In genomic region chr19:25123031-25123430, GRCm38 (mm10) we compare ENCODE assay signal across 12 mouse cellular contexts.
DNase-seq lines count a peak whose midpoint lies in the region; ATAC-seq and TF ChIP-seq lines count a peak whose summit lies in the region.
"Had no signal": no experiment of that assay in that cellular context is flagged by ENCODE, and none has a peak within 500 bp of the region (broad histone marks: within the 10 kb centered on the region; RNA-seq: fewer than 3 reads in every experiment).

No protein-coding gene starts in this region.

- no peaks in the 10 kb centered on the region for H3K36me3 ChIP-seq in embryonic facial prominence, embryonic 14.5 days (ENCODE audit: control insufficient read depth, insufficient read depth, low read length)
- H3K36me3 ChIP-seq in embryonic facial prominence, embryonic 10.5 days (replicated peaks) = no peaks in the 10 kb centered on the region
- no peaks in the 10 kb centered on the region for H3K36me3 ChIP-seq in midbrain, postnatal 0 days (ENCODE audit: insufficient read depth, low read length)
- H3K36me3 ChIP-seq in midbrain, embryonic 15.5 days (replicated peaks) = no peaks in the 10 kb centered on the region
- H3K36me3 ChIP-seq: forebrain, embryonic 10.5 days had no signal

- no peak for TF ChIP-seq CTCF in midbrain, postnatal 0 days (IDR thresholded peaks at IDR 0.05)

- WGBS in embryonic facial prominence, embryonic 14.5 days = 64% methylated on average over 13 of the region's 13 CpGs
- WGBS in embryonic facial prominence, embryonic 10.5 days = 82% methylated on average over 13 of the region's 13 CpGs
- WGBS in midbrain, postnatal 0 days = 72% methylated on average over 13 of the region's 13 CpGs
- 73% methylated on average over 13 of the region's 13 CpGs for WGBS in midbrain, embryonic 15.5 days

- no peak overlapping the region for H3K9ac ChIP-seq in embryonic facial prominence, embryonic 14.5 days (ENCODE audit: low read depth, low read length)
- H3K9ac ChIP-seq in midbrain, postnatal 0 days (replicated peaks; ENCODE audit: low read length, poor library complexity, severe bottlenecking) = no peak overlapping the region
- no peak overlapping the region for H3K9ac ChIP-seq in midbrain, embryonic 15.5 days

- no peaks in the 10 kb centered on the region for H3K9me3 ChIP-seq in embryonic facial prominence, embryonic 14.5 days (ENCODE audit: control insufficient read depth, low read length)
- no peaks in the 10 kb centered on the region for H3K9me3 ChIP-seq in embryonic facial prominence, embryonic 10.5 days
- H3K9me3 ChIP-seq in midbrain, postnatal 0 days (ENCODE audit: low read length) = no peaks in the 10 kb centered on the region
- H3K9me3 ChIP-seq in midbrain, embryonic 15.5 days = no peaks in the 10 kb centered on the region
- H3K9me3 ChIP-seq: forebrain, embryonic 10.5 days had no signal

- DNase-seq in embryonic facial prominence, embryonic 14.5 days (ENCODE audit: low spot score) = peak; percentile 9
- DNase-seq in embryonic facial prominence, embryonic 10.5 days (ENCODE audit: low spot score) = no peak
- DNase-seq in midbrain, postnatal 0 days (ENCODE audit: low spot score) = peak; percentile 24
- peak; percentile 26 to 33 for DNase-seq in layer of hippocampus, postnatal 14 days (ENCODE audit: low spot score in 2 of 2)
- peak; percentile 13 for DNase-seq in right cerebral cortex, postnatal 4 days
- DNase-seq in adrenal gland, adult 8-10 months = no peak
- DNase-seq: cerebellum, adult 18-20 months had no signal

- no peak overlapping the region for H3K4me3 ChIP-seq in embryonic facial prominence, embryonic 14.5 days (ENCODE audit: low read depth, low read length)
- no peak overlapping the region for H3K4me3 ChIP-seq in embryonic facial prominence, embryonic 10.5 days
- H3K4me3 ChIP-seq in midbrain, postnatal 0 days (ENCODE audit: low read depth, low read length) = no peak overlapping the region
- no peak overlapping the region for H3K4me3 ChIP-seq in midbrain, embryonic 15.5 days
- H3K4me3 ChIP-seq: forebrain, embryonic 10.5 days had no signal

- H3K4me2 ChIP-seq in embryonic facial prominence, embryonic 14.5 days (ENCODE audit: low read depth, low read length) = no peak overlapping the region
- H3K4me2 ChIP-seq in midbrain, postnatal 0 days (ENCODE audit: low read depth, low read length, poor library complexity, severe bottlenecking) = no peak overlapping the region
- H3K4me2 ChIP-seq in midbrain, embryonic 15.5 days = no peak overlapping the region

- ATAC-seq in embryonic facial prominence, embryonic 14.5 days (ENCODE audit: low read depth) = no peak
- ATAC-seq in midbrain, postnatal 0 days (ENCODE audit: low FRiP score) = no peak
- no peak for ATAC-seq in midbrain, embryonic 15.5 days (replicated peaks)
- no peak for ATAC-seq in monocyte, adult 5-6 weeks (replicated peaks; ENCODE audit: insufficient number of reproducible peaks, low FRiP score, low TSS enrichment, poor library complexity, severe bottlenecking)
- ATAC-seq: Patski had no signal

- H3K27ac ChIP-seq in embryonic facial prominence, embryonic 14.5 days (replicated peaks; ENCODE audit: low read depth, low read length) = no peak overlapping the region
- no peak overlapping the region for H3K27ac ChIP-seq in embryonic facial prominence, embryonic 10.5 days (replicated peaks)
- H3K27ac ChIP-seq in midbrain, postnatal 0 days (ENCODE audit: low read depth, low read length) = no peak overlapping the region
- H3K27ac ChIP-seq in midbrain, embryonic 15.5 days = no peak overlapping the region
- H3K27ac ChIP-seq: forebrain, embryonic 10.5 days; macrophage had no signal

- no peaks in the 10 kb centered on the region for H3K4me1 ChIP-seq in embryonic facial prominence, embryonic 14.5 days (ENCODE audit: control insufficient read depth, insufficient read depth, low read length)
- 0 out of 2 replicates have a peak, but pooled peaks cover 5% of the 10 kb centered on the region for H3K4me1 ChIP-seq in embryonic facial prominence, embryonic 10.5 days
- no peaks in the 10 kb centered on the region for H3K4me1 ChIP-seq in midbrain, postnatal 0 days (ENCODE audit: insufficient read depth, low read length)
- no peaks in the 10 kb centered on the region for H3K4me1 ChIP-seq in midbrain, embryonic 15.5 days
- H3K4me1 ChIP-seq: forebrain, embryonic 10.5 days had no signal

- no peaks in the 10 kb centered on the region for H3K27me3 ChIP-seq in embryonic facial prominence, embryonic 14.5 days (replicated peaks; ENCODE audit: control insufficient read depth, insufficient read depth, low read length)
- no peaks in the 10 kb centered on the region for H3K27me3 ChIP-seq in embryonic facial prominence, embryonic 10.5 days (replicated peaks; ENCODE audit: low read depth, poor library complexity, severe bottlenecking)
- no peaks in the 10 kb centered on the region for H3K27me3 ChIP-seq in midbrain, postnatal 0 days (ENCODE audit: insufficient read depth, low read length)
- H3K27me3 ChIP-seq in midbrain, embryonic 15.5 days (replicated peaks) = no peaks in the 10 kb centered on the region
- H3K27me3 ChIP-seq: Patski had no signal

Comparison
In these comparisons a context has a peak if more than half of its experiments do, and no peak if none do; other contexts are left out.
1. DNase-seq: peak in embryonic facial prominence, embryonic 14.5 days (single experiment), midbrain, postnatal 0 days (single experiment), layer of hippocampus, postnatal 14 days (2 of 2) and right cerebral cortex, postnatal 4 days (single experiment); none in embryonic facial prominence, embryonic 10.5 days (single experiment) and adrenal gland, adult 8-10 months (single experiment).